Mouse (Mus musculus) liver, embryonic 11.5 days (tissue): ENCODE results near the gene Itih4. TPM values are rescaled to one million over a fixed set of nuclear protein-coding genes. Genes with fewer than 3 reads are reported as not detected.
A peak's percentile ranks its signal among the peaks of the same experiment; 100 is the strongest.

ENCODE experiments used
- ATAC-seq: fragments of 200-750 bp; cut with Nextera tagmentation; replicated peaks from 2 replicates; pipeline ENCODE4 v1.8.0; 2017; ENCODE audit warnings: moderate number of reproducible peaks, mild to moderate bottlenecking, moderate TSS enrichment, moderate library complexity; ENCODE audit not compliant: low FRiP score
- DNase-seq: peaks from one replicate; pipeline ENCODE4 v3.0.0-alpha.2; 2017; ENCODE audit warnings: low spot score
- H3K27ac ChIP-seq: fragments of 300-500 bp; sonication (generic); 2 replicates; pipeline ENCODE4 v1.5.1; 2014; ENCODE audit warnings: mild to moderate bottlenecking, low read depth, low read length, control low read depth
- H3K27me3 ChIP-seq: fragments of 300-500 bp; sonication (generic); replicated peaks from 2 replicates; pipeline ENCODE4 v1.6.1; 2014; ENCODE audit warnings: low read length, mixed read lengths; ENCODE audit not compliant: control insufficient read depth, insufficient read depth
- H3K36me3 ChIP-seq: fragments of 300-500 bp; sonication (generic); 2 replicates; pipeline ENCODE4 v1.6.1; 2014; ENCODE audit warnings: mild to moderate bottlenecking, low read length, moderate library complexity, mixed read lengths; ENCODE audit not compliant: control insufficient read depth, insufficient read depth
- H3K4me1 ChIP-seq: fragments of 300-500 bp; sonication (generic); replicated peaks from 2 replicates; pipeline ENCODE4 v1.6.1; 2014; ENCODE audit warnings: low read length, mixed read lengths; ENCODE audit not compliant: control insufficient read depth, insufficient read depth
- H3K4me2 ChIP-seq: fragments of 300-500 bp; sonication (generic); 2 replicates; pipeline ENCODE4 v1.6.1; 2014; ENCODE audit warnings: mild to moderate bottlenecking, control low read depth, moderate library complexity
- H3K4me3 ChIP-seq: fragments of 300-500 bp; sonication (generic); 2 replicates; pipeline ENCODE4 v1.5.1; 2014; ENCODE audit warnings: low read depth, low read length, control low read depth
- H3K9ac ChIP-seq: fragments of 300-500 bp; sonication (generic); 2 replicates; pipeline ENCODE4 v1.6.1; 2014; ENCODE audit warnings: low read depth, low read length, control low read depth
- H3K9me3 ChIP-seq: fragments of 300-500 bp; sonication (generic); 2 replicates; pipeline ENCODE4 v1.6.1; 2016; ENCODE audit warnings: low read length, inconsistent platforms, mixed read lengths; ENCODE audit not compliant: control insufficient read depth
- WGBS: fragments of 180-500 bp; shearing (Covaris S2); extraction: QIAGEN DNeasy Blood & Tissue Kit; methylation state at CpG from one replicate; pipeline ENCODE4 v1.1.7; 2014; 5-methylcytosine and 5-hydroxymethylcytosine counted together
- polyA plus RNA-seq: library from polyadenylated mRNA; unstranded; fragments of >200 nt; fragmentation: Nextera tagmentation; extraction: Ambion mirVana; gene quantifications from 2 replicates; pipeline ENCODE4 v1.2.1, GENCODE M21; 2014

Gene Itih4
- polyA plus RNA-seq, 1 experiment from 2014 or later: 3.4 TPM

DNA sequence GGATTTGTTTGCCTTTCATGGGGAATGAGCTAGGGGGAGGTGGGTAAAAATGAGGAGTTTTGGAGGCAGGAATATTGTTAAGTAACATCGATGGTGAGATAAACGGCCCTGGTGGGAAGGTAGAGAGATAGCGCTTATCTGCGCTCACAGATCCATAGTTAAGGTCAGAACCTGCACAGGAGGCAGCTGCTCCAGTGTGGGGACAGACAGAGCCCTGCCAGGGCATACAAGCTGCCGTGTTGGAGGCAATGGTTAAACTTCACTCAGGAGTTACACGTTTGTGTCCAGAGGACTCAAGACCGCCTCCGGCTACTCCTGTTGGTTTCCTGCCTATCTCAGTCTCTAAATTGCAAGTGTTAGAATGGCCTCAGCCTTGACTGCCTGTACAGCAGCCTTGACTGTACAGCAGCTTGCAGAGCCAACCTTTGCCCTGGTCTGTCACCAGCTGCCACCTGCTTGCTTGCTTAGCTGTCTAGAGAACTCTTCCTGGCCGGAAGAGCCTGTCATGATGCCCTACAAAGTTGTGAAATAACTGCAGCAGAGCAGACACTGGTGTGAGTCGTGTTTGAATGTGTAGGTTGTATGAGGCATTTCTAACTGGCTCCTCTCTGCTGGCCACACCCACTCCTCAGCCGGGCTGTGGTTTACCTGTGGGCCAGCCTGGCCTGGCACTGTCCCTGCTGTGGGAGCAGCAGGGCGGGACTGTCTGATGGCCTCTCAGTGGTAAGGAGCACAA is 11.0 kb upstream of the Itih4 start:
- peaks cover 40% of the 10 kb centered on the region for H3K4me1 ChIP-seq
- H3K4me3 ChIP-seq: no peak overlapping the region
- peak overlapping the region; percentile 81 for H3K27ac ChIP-seq
- H3K36me3 ChIP-seq: peaks cover 10% of the 10 kb centered on the region; the same call in 1 of the 2 replicates
- WGBS: 61% methylated on average over 12 of the region's 12 CpGs
- H3K9ac ChIP-seq: 0 out of 2 replicates have a peak overlapping the region, but pooled peaks have one; percentile 3
- H3K9me3 ChIP-seq: no peaks in the 10 kb centered on the region
- H3K4me2 ChIP-seq: no peak overlapping the region
- DNase-seq (no peak), ATAC-seq (peak; percentile 65)
- no peaks in the 10 kb centered on the region for H3K27me3 ChIP-seq

DNA sequence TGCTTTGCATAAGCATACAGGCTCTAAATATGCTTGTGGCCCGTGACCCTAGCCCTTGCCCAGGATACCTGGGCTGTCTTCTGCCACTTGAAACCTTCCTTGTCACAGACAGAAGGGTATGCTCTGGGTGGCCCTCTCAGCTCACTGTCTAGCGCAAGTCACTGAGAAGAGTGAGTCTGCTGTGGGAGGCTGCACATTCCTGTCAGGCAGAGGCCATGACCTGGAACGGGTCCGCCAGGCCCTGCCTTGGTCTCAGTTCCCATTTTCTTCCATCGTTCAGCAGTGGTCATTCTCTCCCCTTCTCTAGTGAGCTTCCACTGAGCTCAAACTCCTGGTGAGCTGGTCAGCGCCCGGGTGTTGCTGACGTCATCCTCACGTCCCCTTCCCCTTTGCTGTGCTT is 10.3 kb upstream of the Itih4 start:
- DNase-seq (no peak), ATAC-seq (no peak)
- Histone ChIP-seq H3K36me3 (peaks cover 10% of the 10 kb centered on the region; the same call in 1 of the 2 replicates), H3K9me3 (no peaks in the 10 kb centered on the region), H3K27me3 (no peaks in the 10 kb centered on the region), H3K4me3 (no peak overlapping the region), H3K9ac (0 out of 2 replicates have a peak overlapping the region, but pooled peaks have one; percentile 3), H3K27ac (peak overlapping the region; percentile 81), H3K4me1 (peaks cover 33% of the 10 kb centered on the region), H3K4me2 (no peak overlapping the region)
- WGBS: 76% methylated on average over 9 of the region's 9 CpGs

DNA sequence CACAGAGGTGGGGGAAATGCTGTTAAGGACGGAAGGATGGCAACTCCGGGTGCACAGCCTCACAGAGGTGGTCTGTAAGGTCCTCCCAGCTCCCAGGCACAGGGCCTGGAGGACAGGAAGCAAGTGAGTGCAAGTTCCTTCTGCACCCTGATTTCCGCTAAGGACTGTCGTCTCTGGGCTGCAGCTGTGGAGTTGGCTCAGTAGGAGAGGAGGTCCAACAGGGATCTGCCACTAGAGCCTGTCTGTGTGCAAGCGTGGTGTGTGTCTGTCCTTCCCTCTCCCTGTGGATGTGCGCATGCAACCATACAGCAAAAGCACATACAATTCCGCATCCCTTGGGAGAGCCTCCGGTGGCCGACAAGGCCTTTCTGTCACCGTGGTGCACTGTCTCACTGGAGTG is 9.8 kb upstream of the Itih4 start:
- no peaks in the 10 kb centered on the region for H3K27me3 ChIP-seq
- no peak overlapping the region for H3K4me2 ChIP-seq
- peaks cover 10% of the 10 kb centered on the region; the same call in 1 of the 2 replicates for H3K36me3 ChIP-seq
- H3K9ac ChIP-seq: no peak overlapping the region
- H3K4me1 ChIP-seq: peaks cover 31% of the 10 kb centered on the region
- 83% methylated on average over 10 of the region's 10 CpGs for WGBS
- peak overlapping the region; percentile 81 for H3K27ac ChIP-seq
- DNase-seq: no peak
- no peaks in the 10 kb centered on the region for H3K9me3 ChIP-seq
- no peak overlapping the region for H3K4me3 ChIP-seq
- ATAC-seq: no peak

DNA sequence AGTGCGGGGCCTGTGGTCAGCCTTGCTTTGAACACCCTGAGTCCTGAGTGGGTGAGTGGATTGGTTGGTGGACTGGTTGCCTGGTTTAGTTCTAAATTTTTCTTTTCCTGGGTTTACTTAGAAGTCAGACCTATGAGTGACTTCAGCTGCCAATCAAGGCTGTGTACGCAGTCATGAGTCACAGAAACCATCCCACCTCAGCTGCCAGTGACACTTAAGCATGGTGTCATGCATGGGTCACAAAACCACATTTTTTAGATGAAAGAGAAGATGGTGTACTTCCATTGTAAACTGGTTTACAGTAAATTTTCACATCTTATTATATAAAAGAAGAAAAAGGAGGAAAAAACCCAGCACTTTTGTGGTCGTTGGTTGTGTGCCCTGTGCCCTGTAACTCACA is 8.4 kb upstream of the Itih4 start:
- H3K9me3 ChIP-seq: no peaks in the 10 kb centered on the region
- H3K27ac ChIP-seq: no peak overlapping the region
- H3K27me3 ChIP-seq: no peaks in the 10 kb centered on the region
- H3K9ac ChIP-seq: no peak overlapping the region
- peaks cover 31% of the 10 kb centered on the region for H3K4me1 ChIP-seq
- H3K36me3 ChIP-seq: peaks cover 10% of the 10 kb centered on the region; the same call in 1 of the 2 replicates
- ATAC-seq (no peak), DNase-seq (no peak)
- H3K4me2 ChIP-seq: no peak overlapping the region
- no peak overlapping the region for H3K4me3 ChIP-seq
- 91% methylated on average over 3 of the region's 3 CpGs for WGBS

DNA sequence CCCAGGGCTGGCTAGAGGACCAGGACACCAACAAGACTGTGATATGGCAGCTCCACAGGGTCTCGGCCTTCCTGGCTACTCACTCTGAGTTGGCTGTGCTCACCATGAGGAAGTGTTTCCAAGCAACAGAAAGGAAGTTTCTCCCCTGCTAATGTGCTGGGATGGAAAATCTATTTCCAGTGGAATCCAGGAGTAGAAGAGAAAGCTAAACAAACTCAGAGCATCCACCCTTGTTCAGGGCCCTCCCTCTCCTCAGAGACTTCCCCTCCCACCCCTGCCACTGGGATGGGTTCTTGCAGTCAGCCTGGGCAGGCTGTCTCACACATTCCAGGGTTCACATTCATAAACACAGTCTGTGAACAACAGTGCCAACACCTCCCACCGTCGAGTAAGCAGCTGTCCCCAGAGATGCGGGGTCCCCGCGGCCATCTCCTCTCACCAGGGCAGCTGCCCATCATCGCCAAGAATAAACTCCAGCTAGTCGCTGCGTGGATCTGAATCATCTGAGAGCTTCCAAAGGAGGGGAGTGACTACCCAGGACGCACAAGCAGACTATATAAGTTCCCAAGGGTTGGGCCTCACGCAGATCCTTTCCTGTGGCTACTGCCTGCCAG is 7.2 kb upstream of the Itih4 start, which contains the start of gene Mustn1:
Gene Mustn1, plus strand, starts transcription at position 243 of the 614 bp plus-strand sequence.
- Histone ChIP-seq H3K9ac (no peak within 1 kb of the TSS), H3K4me2 (no peak within 1 kb of the TSS), H3K9me3 (no peaks in the 10 kb centered on the region), H3K36me3 (peaks cover 7% of the 10 kb centered on the region; the same call in 1 of the 2 replicates), H3K27me3 (no peaks in the 10 kb centered on the region), H3K4me1 (peaks cover 24% of the 10 kb centered on the region), H3K4me3 (no peak within 1 kb of the TSS), H3K27ac (no peak within 1 kb of the TSS; the same call in 1 of the 2 replicates)
- no peak for ATAC-seq
- 75% methylated on average over 11 of the region's 11 CpGs for WGBS
- DNase-seq: no peak

DNA sequence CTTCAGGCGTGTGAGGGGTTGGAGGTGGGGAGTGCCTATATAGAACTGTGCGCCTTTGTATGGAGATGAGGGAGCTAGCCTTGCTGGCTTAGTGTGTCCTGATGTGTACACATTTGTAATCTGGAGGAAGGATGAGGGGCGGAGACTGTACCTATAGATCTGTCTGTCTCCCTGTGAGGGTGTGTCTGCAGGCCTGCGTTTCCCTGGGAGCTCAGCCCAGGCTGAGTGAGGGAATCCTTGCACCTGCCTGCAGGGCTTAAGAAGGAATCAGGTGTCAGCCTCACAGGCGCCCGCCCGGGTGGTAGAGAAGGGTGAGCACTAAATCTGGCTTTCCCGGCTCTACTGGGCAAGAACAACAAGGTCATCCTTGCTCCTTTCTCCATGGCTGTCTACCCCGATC is 6.5 kb upstream of the Itih4 start:
- H3K36me3 ChIP-seq: peaks cover 4% of the 10 kb centered on the region; the same call in 1 of the 2 replicates
- WGBS: 66% methylated on average over 9 of the region's 9 CpGs
- no peak overlapping the region for H3K27ac ChIP-seq
- no peak overlapping the region for H3K9ac ChIP-seq
- no peaks in the 10 kb centered on the region for H3K27me3 ChIP-seq
- no peak overlapping the region for H3K4me3 ChIP-seq
- ATAC-seq: no peak
- DNase-seq: no peak
- no peaks in the 10 kb centered on the region for H3K9me3 ChIP-seq
- peaks cover 18% of the 10 kb centered on the region for H3K4me1 ChIP-seq
- no peak overlapping the region for H3K4me2 ChIP-seq

DNA sequence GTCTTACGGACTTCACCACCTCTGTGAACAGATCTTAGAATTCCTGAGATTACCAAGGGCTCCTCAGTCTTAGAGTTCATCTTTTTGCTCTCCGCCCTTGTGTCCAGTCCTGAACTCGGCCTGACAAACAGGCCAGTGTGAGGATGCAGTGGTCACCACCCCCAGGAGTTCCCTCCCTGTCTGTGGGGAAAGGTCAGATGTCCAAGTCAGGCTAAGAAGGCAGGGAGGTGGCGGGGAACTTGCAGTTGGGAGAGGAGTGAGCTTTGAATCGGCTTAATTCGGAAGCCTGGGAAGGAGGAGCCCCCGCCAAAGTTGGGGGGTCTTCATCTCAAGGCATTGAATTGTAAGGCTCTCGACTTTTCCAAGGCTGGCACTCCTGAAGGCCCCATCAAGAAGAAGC is 6.0 kb upstream of the Itih4 start:
- peaks cover 4% of the 10 kb centered on the region; the same call in 1 of the 2 replicates for H3K36me3 ChIP-seq
- H3K4me1 ChIP-seq: peaks cover 16% of the 10 kb centered on the region
- H3K9ac ChIP-seq: no peak overlapping the region
- H3K27ac ChIP-seq: no peak overlapping the region
- DNase-seq (no peak), ATAC-seq (no peak)
- 82% methylated on average over 8 of the region's 8 CpGs for WGBS
- H3K27me3 ChIP-seq: no peaks in the 10 kb centered on the region
- H3K4me3 ChIP-seq: no peak overlapping the region
- H3K9me3 ChIP-seq: no peaks in the 10 kb centered on the region
- no peak overlapping the region for H3K4me2 ChIP-seq

DNA sequence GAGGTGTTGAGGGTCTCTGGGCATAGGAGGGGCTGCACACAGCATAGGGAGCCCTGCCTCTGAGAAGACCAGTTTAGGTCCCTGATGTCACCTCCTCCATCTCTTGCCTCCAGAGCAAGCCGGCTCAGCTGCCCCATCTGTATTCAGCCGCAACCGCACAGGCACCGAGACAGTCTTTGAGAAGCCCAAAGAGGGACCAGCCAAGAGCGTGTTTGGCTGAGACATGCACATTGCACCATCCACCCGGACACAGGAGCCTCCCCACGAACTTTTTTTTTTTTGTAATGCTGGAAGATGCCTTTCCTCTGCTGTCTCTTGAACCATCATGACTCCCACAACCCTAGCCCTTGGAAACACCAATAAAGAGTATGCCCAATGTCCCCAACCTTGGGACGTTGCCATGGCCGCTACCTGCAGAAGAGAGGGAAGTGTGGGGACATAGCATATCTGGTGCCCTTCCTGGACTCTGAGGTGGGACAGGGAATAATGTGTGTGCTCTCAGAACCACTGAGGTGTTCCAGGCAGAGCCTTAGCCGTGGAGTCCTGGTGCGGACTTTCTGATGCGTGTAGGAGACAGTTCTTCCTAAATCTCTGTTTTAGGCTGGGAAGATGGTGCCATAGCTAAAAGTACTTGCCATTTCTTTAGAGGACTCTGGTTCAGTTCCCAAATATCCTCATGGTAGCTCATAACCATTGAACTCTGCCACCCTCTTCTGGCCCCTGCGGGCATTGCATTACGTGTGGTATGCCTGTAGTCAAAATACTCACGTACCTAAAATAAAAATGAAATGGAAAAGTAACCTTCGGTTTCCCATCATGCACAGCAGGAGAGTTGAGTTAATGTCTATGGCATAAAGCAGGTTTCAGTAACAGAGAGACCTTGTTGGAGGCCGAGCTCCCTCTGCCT is 5.2 kb upstream of the Itih4 start:
- ATAC-seq: no peak
- Histone ChIP-seq H3K9ac (no peak overlapping the region), H3K27me3 (no peaks in the 10 kb centered on the region), H3K4me1 (peaks cover 8% of the 10 kb centered on the region), H3K27ac (no peak overlapping the region), H3K4me2 (no peak overlapping the region), H3K9me3 (no peaks in the 10 kb centered on the region), H3K4me3 (no peak overlapping the region), H3K36me3 (peaks cover 2% of the 10 kb centered on the region; the same call in 1 of the 2 replicates)
- 77% methylated on average over 17 of the region's 17 CpGs for WGBS
- no peak for DNase-seq
